Mouse (Mus musculus) adipocyte (in vitro differentiated cells): ENCODE data around the gene Man1c1.
A peak's percentile ranks its signal among the peaks of the same experiment; 100 is the strongest.

Experiments
- DNase-seq: peaks from one replicate; pipeline ENCODE4 v3.0.0-alpha.2; 2016; ENCODE audit warnings: low spot score

Man1c1 gene

GRCm38 (mm10) chr4:134578407-134578806 lies 125.7 kb downstream of the Man1c1 start:
- no peak for DNase-seq

GRCm38 (mm10) chr4:134577281-134577680 lies 126.8 kb downstream of the Man1c1 start:
- no peak for DNase-seq

- DNase-seq = no peak
Observed at GRCm38 (mm10) chr4:134575486-134575885, 128.6 kb downstream of the Man1c1 start.

- DNase-seq = no peak
Observed at GRCm38 (mm10) chr4:134572449-134573300, 131.4 kb downstream of the Man1c1 start.

GRCm38 (mm10) chr4:134570704-134571451 lies 133.2 kb downstream of the Man1c1 start:
- DNase-seq = no peak

GRCm38 (mm10) chr4:134569831-134570230 lies 134.3 kb downstream of the Man1c1 start:
- DNase-seq = no peak

GRCm38 (mm10) chr4:134569205-134569604 lies 134.9 kb downstream of the Man1c1 start:
- no peak for DNase-seq

- no peak for DNase-seq
Observed at GRCm38 (mm10) chr4:134567377-134568226, 136.5 kb downstream of the Man1c1 start.

- DNase-seq = no peak
Observed at GRCm38 (mm10) chr4:134564093-134564492, 140.0 kb downstream of the Man1c1 start.

GRCm38 (mm10) chr4:134563624-134564023 lies 140.5 kb downstream of the Man1c1 start:
- DNase-seq = no peak

GRCm38 (mm10) chr4:134562014-134562413 lies 142.1 kb downstream of the Man1c1 start:
- DNase-seq = no peak

- DNase-seq = no peak
Observed at GRCm38 (mm10) chr4:134560699-134561098, 143.4 kb downstream of the Man1c1 start.

- DNase-seq = no peak
Observed at GRCm38 (mm10) chr4:134559154-134559553, 144.9 kb downstream of the Man1c1 start.

- no peak for DNase-seq
Observed at GRCm38 (mm10) chr4:134558570-134559113, 145.4 kb downstream of the Man1c1 start.

- DNase-seq = no peak
Observed at GRCm38 (mm10) chr4:134557626-134558249, 146.4 kb downstream of the Man1c1 start.

- DNase-seq = peak; percentile 44
Observed at GRCm38 (mm10) chr4:134555956-134556580, 148.0 kb downstream of the Man1c1 start.

- DNase-seq = peak; percentile 42
Observed at GRCm38 (mm10) chr4:134553631-134554030, 150.5 kb downstream of the Man1c1 start.

GRCm38 (mm10) chr4:134551494-134552316 lies 152.4 kb downstream of the Man1c1 start, which contains the start of gene Selenon:
Gene Selenon, minus strand, starts transcription at chr4:134552166.
- peak; percentile 18 for DNase-seq

- no peak for DNase-seq
Observed at GRCm38 (mm10) chr4:134549899-134550298, 154.2 kb downstream of the Man1c1 start.
